Comparison of ENCODE assay signal across 20 mouse cellular contexts in the genomic region with DNA sequence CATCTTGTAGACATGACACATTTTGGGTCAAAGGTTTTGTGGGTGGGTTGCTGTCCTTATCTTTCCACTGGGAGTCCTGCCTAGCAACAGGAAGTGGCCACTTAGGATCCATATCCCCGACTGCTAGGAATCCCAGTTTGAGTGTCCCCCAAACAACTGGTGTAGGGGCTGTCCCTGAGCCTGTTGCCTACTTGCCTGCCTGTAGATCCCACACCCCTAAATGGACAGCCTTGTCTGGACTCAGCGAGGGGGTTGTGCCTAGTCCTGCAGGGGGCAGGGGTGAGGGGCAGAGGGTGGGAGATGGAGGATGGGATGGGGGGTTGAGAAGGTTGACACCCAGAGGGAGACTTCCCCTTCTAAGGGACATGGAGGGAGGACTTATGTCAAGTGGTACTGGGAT.
DNase-seq lines count a peak whose midpoint lies in the region; ATAC-seq lines count a peak whose summit lies in the region.
"Had no signal": no experiment of that assay in that cellular context is flagged by ENCODE, and none has a peak within 500 bp of the region (broad histone marks: within the 10 kb centered on the region; RNA-seq: fewer than 3 reads in every experiment).

No protein-coding gene starts in this region.

- DNase-seq in heart, adult 11 months = peak; percentile 37
- no peak for DNase-seq in limb, embryonic 10.5 days (ENCODE audit: low spot score)
- DNase-seq: adrenal gland, adult 2 months; adrenal gland, postnatal 10 days; adrenal gland, postnatal 25 days; cerebellum, adult 11 months; cerebellum, adult 18-20 months; cerebellum, adult 8-10 months; cerebellum, adult 9-11 months; cerebellum, postnatal 14 days; cerebellum, postnatal 36 days; embryo, embryonic 11 days had no signal

- ATAC-seq in heart, embryonic 11.5 days (replicated peaks; ENCODE audit: insufficient number of reproducible peaks, low FRiP score, low TSS enrichment) = no peak; the same call in 1 of the 2 replicates
- peak; percentile 36; the same call in 1 of the 2 replicates for ATAC-seq in limb, embryonic 13.5 days (ENCODE audit: low FRiP score, low read depth)
- ATAC-seq: forebrain, embryonic 14.5 days; forebrain, embryonic 16.5 days had no signal

- H3K4me3 ChIP-seq in heart, embryonic 11.5 days (ENCODE audit: low read depth, low read length) = no peak overlapping the region
- no peak overlapping the region for H3K4me3 ChIP-seq in limb, embryonic 13.5 days
- no peak overlapping the region for H3K4me3 ChIP-seq in limb, embryonic 10.5 days
- H3K4me3 ChIP-seq: embryonic facial prominence, embryonic 12.5 days; erythroblast, embryonic 14.5 days; forebrain, embryonic 10.5 days; forebrain, embryonic 12.5 days had no signal

- H3K27me3 ChIP-seq in heart, embryonic 11.5 days (ENCODE audit: control insufficient read depth, insufficient read depth, low read length) = no peaks in the 10 kb centered on the region
- H3K27me3 ChIP-seq in limb, embryonic 13.5 days = no peaks in the 10 kb centered on the region
- no peaks in the 10 kb centered on the region for H3K27me3 ChIP-seq in limb, embryonic 10.5 days (ENCODE audit: low read depth, poor library complexity, severe bottlenecking)
- H3K27me3 ChIP-seq: embryonic facial prominence, embryonic 12.5 days; forebrain, embryonic 12.5 days had no signal

- no peaks in the 10 kb centered on the region for H3K36me3 ChIP-seq in heart, embryonic 11.5 days (ENCODE audit: control insufficient read depth, insufficient read depth, low read length)
- H3K36me3 ChIP-seq in limb, embryonic 13.5 days = no peaks in the 10 kb centered on the region
- no peaks in the 10 kb centered on the region for H3K36me3 ChIP-seq in limb, embryonic 10.5 days
- H3K36me3 ChIP-seq: embryonic facial prominence, embryonic 12.5 days; forebrain, embryonic 10.5 days; forebrain, embryonic 12.5 days had no signal

- H3K27ac ChIP-seq in heart, embryonic 11.5 days (ENCODE audit: low read depth, low read length) = no peak overlapping the region
- no peak overlapping the region for H3K27ac ChIP-seq in limb, embryonic 13.5 days
- H3K27ac ChIP-seq in limb, embryonic 10.5 days = no peak overlapping the region
- H3K27ac ChIP-seq: embryonic facial prominence, embryonic 12.5 days; forebrain, embryonic 10.5 days; forebrain, embryonic 12.5 days had no signal

- no peaks in the 10 kb centered on the region for H3K4me1 ChIP-seq in heart, embryonic 11.5 days (ENCODE audit: control insufficient read depth, insufficient read depth, low read length)
- no peaks in the 10 kb centered on the region for H3K4me1 ChIP-seq in limb, embryonic 13.5 days
- no peaks in the 10 kb centered on the region for H3K4me1 ChIP-seq in limb, embryonic 10.5 days
- H3K4me1 ChIP-seq: embryonic facial prominence, embryonic 12.5 days; forebrain, embryonic 10.5 days; forebrain, embryonic 12.5 days had no signal

- no peak overlapping the region for H3K4me2 ChIP-seq in heart, embryonic 11.5 days
- no peak overlapping the region for H3K4me2 ChIP-seq in limb, embryonic 13.5 days (replicated peaks)
- H3K4me2 ChIP-seq: embryonic facial prominence, embryonic 12.5 days; forebrain, embryonic 12.5 days had no signal

- 43% methylated on average over 2 of the region's 2 CpGs for WGBS in heart, embryonic 11.5 days (ENCODE audit: insufficient replicate concordance)
- WGBS in limb, embryonic 13.5 days = 88% methylated on average over 2 of the region's 2 CpGs
- WGBS in limb, embryonic 10.5 days = 75% methylated on average over 2 of the region's 2 CpGs

- H3K9me3 ChIP-seq in heart, embryonic 11.5 days (replicated peaks; ENCODE audit: control insufficient read depth, low read length) = no peaks in the 10 kb centered on the region
- no peaks in the 10 kb centered on the region for H3K9me3 ChIP-seq in limb, embryonic 13.5 days
- H3K9me3 ChIP-seq in limb, embryonic 10.5 days (replicated peaks) = no peaks in the 10 kb centered on the region
- H3K9me3 ChIP-seq: embryonic facial prominence, embryonic 12.5 days; forebrain, embryonic 10.5 days; forebrain, embryonic 12.5 days had no signal

- no peak overlapping the region for H3K9ac ChIP-seq in heart, embryonic 11.5 days (ENCODE audit: low read depth, low read length)
- no peak overlapping the region for H3K9ac ChIP-seq in limb, embryonic 13.5 days
- H3K9ac ChIP-seq: embryonic facial prominence, embryonic 12.5 days; forebrain, embryonic 12.5 days had no signal
